Mouse (Mus musculus): ENCODE measurements around the gene Polr2f. TPM values are rescaled to one million over a fixed set of nuclear protein-coding genes. Genes with fewer than 3 reads are reported as not detected.

Gene Polr2f
- polyA plus RNA-seq, 1 experiment from 2014 or later: 353 TPM

- Histone ChIP-seq H3K9ac (no peak overlapping the region), H3K27ac (no peak overlapping the region), H3K27me3 (no peaks in the 10 kb centered on the region), H3K9me3 (replicated peaks) (no peaks in the 10 kb centered on the region), H3K4me1 (peaks cover 23% of the 10 kb centered on the region), H3K36me3 (ENCODE audit: poor library complexity, severe bottlenecking) (peaks cover 7% of the 10 kb centered on the region), H3K4me3 (no peak overlapping the region), H3K4me2 (no peak overlapping the region)
- 66% methylated on average over 10 of the region's 10 CpGs for whole genome bisulfite sequencing
- no peak for ATAC-seq
Observed at GRCm38 (mm10) chr15:79139640-79140039, 1.2 kb upstream of the Polr2f start.

- H3K4me1 ChIP-seq: peaks cover 23% of the 10 kb centered on the region
- 1% methylated on average over 7 of the region's 7 CpGs for WGBS
- no peak overlapping the region for H3K27ac ChIP-seq
- peak overlapping the region; percentile 76 for H3K4me3 ChIP-seq
- peak overlapping the region; percentile 80 for H3K9ac ChIP-seq
- peaks cover 26% of the 10 kb centered on the region for H3K36me3 ChIP-seq (ENCODE audit: poor library complexity, severe bottlenecking)
- peak; percentile 37; the same call in 1 of the 2 replicates for ATAC-seq
- no peaks in the 10 kb centered on the region for H3K27me3 ChIP-seq
- H3K4me2 ChIP-seq: peak overlapping the region; percentile 73
- H3K9me3 ChIP-seq (replicated peaks): no peaks in the 10 kb centered on the region
Observed at GRCm38 (mm10) chr15:79141566-79141917, 733 bp downstream of the Polr2f start.

- H3K4me2 ChIP-seq: no peak overlapping the region
- H3K4me1 ChIP-seq: peaks cover 23% of the 10 kb centered on the region
- no peak overlapping the region for H3K9ac ChIP-seq
- 87% methylated on average over 12 of the region's 12 CpGs for WGBS
- H3K27ac ChIP-seq: no peak overlapping the region
- H3K4me3 ChIP-seq: no peak overlapping the region
- H3K27me3 ChIP-seq: no peaks in the 10 kb centered on the region
- no peak for ATAC-seq
- H3K36me3 ChIP-seq (ENCODE audit: poor library complexity, severe bottlenecking): peaks cover 44% of the 10 kb centered on the region
- H3K9me3 ChIP-seq (replicated peaks): no peaks in the 10 kb centered on the region
Observed at GRCm38 (mm10) chr15:79143316-79143715, 2.5 kb downstream of the Polr2f start.

- Histone ChIP-seq H3K9me3 (replicated peaks) (no peaks in the 10 kb centered on the region), H3K27ac (no peak overlapping the region), H3K27me3 (no peaks in the 10 kb centered on the region), H3K4me1 (peaks cover 23% of the 10 kb centered on the region), H3K4me3 (no peak overlapping the region), H3K36me3 (ENCODE audit: poor library complexity, severe bottlenecking) (peaks cover 50% of the 10 kb centered on the region), H3K9ac (no peak overlapping the region), H3K4me2 (no peak overlapping the region)
- WGBS: 81% methylated on average over 8 of the region's 8 CpGs
- no peak for ATAC-seq
Observed at GRCm38 (mm10) chr15:79144021-79144420, 3.2 kb downstream of the Polr2f start.

GRCm38 (mm10) chr15:79145522-79145921 is 4.7 kb downstream of the Polr2f start:
- Histone ChIP-seq H3K9me3 (replicated peaks) (no peaks in the 10 kb centered on the region), H3K9ac (no peak overlapping the region), H3K4me2 (no peak overlapping the region), H3K27me3 (no peaks in the 10 kb centered on the region), H3K27ac (no peak overlapping the region), H3K4me3 (no peak overlapping the region), H3K36me3 (ENCODE audit: poor library complexity, severe bottlenecking) (peaks cover 62% of the 10 kb centered on the region), H3K4me1 (peaks cover 19% of the 10 kb centered on the region)
- no peak for ATAC-seq
- WGBS: 87% methylated on average over 7 of the region's 7 CpGs

GRCm38 (mm10) chr15:79148533-79148932 is 7.7 kb downstream of the Polr2f start:
- Histone ChIP-seq H3K4me3 (no peak overlapping the region), H3K27me3 (no peaks in the 10 kb centered on the region), H3K36me3 (ENCODE audit: poor library complexity, severe bottlenecking) (peaks cover 90% of the 10 kb centered on the region), H3K4me1 (peaks cover 26% of the 10 kb centered on the region), H3K9ac (no peak overlapping the region), H3K9me3 (replicated peaks) (no peaks in the 10 kb centered on the region), H3K27ac (no peak overlapping the region), H3K4me2 (no peak overlapping the region)
- ATAC-seq: peak; percentile 59
- WGBS: 47% methylated on average over 7 of the region's 7 CpGs

GRCm38 (mm10) chr15:79151881-79152280 is 11.1 kb downstream of the Polr2f start:
- Histone ChIP-seq H3K9me3 (replicated peaks) (no peaks in the 10 kb centered on the region), H3K4me2 (no peak overlapping the region), H3K9ac (peak overlapping the region; percentile 17; the same call in 1 of the 2 replicates), H3K4me1 (peaks cover 30% of the 10 kb centered on the region), H3K27ac (peak overlapping the region; percentile 75), H3K36me3 (ENCODE audit: poor library complexity, severe bottlenecking) (peaks cover 64% of the 10 kb centered on the region), H3K4me3 (no peak overlapping the region), H3K27me3 (no peaks in the 10 kb centered on the region; the same call in 1 of the 2 replicates)
- WGBS: 23% methylated on average over 8 of the region's 8 CpGs
- peak; percentile 36; the same call in 1 of the 2 replicates for ATAC-seq

GRCm38 (mm10) chr15:79152709-79153108 is 11.9 kb downstream of the Polr2f start:
- Histone ChIP-seq H3K36me3 (ENCODE audit: poor library complexity, severe bottlenecking) (peaks cover 56% of the 10 kb centered on the region), H3K4me2 (no peak overlapping the region), H3K27ac (peak overlapping the region; percentile 75), H3K27me3 (no peaks in the 10 kb centered on the region; the same call in 1 of the 2 replicates), H3K4me3 (no peak overlapping the region), H3K4me1 (peaks cover 30% of the 10 kb centered on the region), H3K9me3 (replicated peaks) (no peaks in the 10 kb centered on the region), H3K9ac (no peak overlapping the region)
- 32% methylated on average over 6 of the region's 6 CpGs for WGBS
- ATAC-seq: no peak

- WGBS: 36% methylated on average over 3 of the region's 3 CpGs
- Histone ChIP-seq H3K4me3 (no peak overlapping the region), H3K9ac (0 out of 2 replicates have a peak overlapping the region, but pooled peaks have one; percentile 3), H3K27ac (no peak overlapping the region), H3K9me3 (replicated peaks) (no peaks in the 10 kb centered on the region), H3K4me2 (no peak overlapping the region), H3K4me1 (peaks cover 30% of the 10 kb centered on the region), H3K36me3 (ENCODE audit: poor library complexity, severe bottlenecking) (peaks cover 32% of the 10 kb centered on the region), H3K27me3 (peaks cover 7% of the 10 kb centered on the region)
- no peak for ATAC-seq
Observed at GRCm38 (mm10) chr15:79155572-79155971, 14.8 kb downstream of the Polr2f start.

GRCm38 (mm10) chr15:79162301-79162700 is 21.5 kb downstream of the Polr2f start:
- Histone ChIP-seq H3K9me3 (replicated peaks) (no peaks in the 10 kb centered on the region), H3K27ac (no peak overlapping the region), H3K27me3 (peaks cover 63% of the 10 kb centered on the region), H3K4me2 (no peak overlapping the region), H3K9ac (no peak overlapping the region), H3K4me1 (peaks cover 26% of the 10 kb centered on the region; the same call in 1 of the 2 replicates), H3K4me3 (no peak overlapping the region), H3K36me3 (ENCODE audit: poor library complexity, severe bottlenecking) (no peaks in the 10 kb centered on the region)
- WGBS: 73% methylated on average over 7 of the region's 7 CpGs
- no peak for ATAC-seq

GRCm38 (mm10) chr15:79162822-79163221 is 22.0 kb downstream of the Polr2f start:
- peaks cover 63% of the 10 kb centered on the region for H3K27me3 ChIP-seq
- no peak for ATAC-seq
- H3K36me3 ChIP-seq (ENCODE audit: poor library complexity, severe bottlenecking): no peaks in the 10 kb centered on the region
- H3K4me2 ChIP-seq: no peak overlapping the region
- H3K9ac ChIP-seq: no peak overlapping the region
- WGBS: 50% methylated on average over 14 of the region's 14 CpGs
- H3K27ac ChIP-seq: no peak overlapping the region
- H3K4me3 ChIP-seq: no peak overlapping the region
- H3K4me1 ChIP-seq: peaks cover 26% of the 10 kb centered on the region; the same call in 1 of the 2 replicates
- H3K9me3 ChIP-seq (replicated peaks): no peaks in the 10 kb centered on the region

- Histone ChIP-seq H3K4me2 (no peak overlapping the region), H3K4me3 (no peak overlapping the region), H3K36me3 (ENCODE audit: poor library complexity, severe bottlenecking) (no peaks in the 10 kb centered on the region), H3K27ac (no peak overlapping the region), H3K9ac (no peak overlapping the region), H3K9me3 (replicated peaks) (no peaks in the 10 kb centered on the region), H3K27me3 (peaks cover 62% of the 10 kb centered on the region), H3K4me1 (peaks cover 26% of the 10 kb centered on the region; the same call in 1 of the 2 replicates)
- no peak for ATAC-seq
- WGBS: 8% methylated on average over 13 of the region's 15 CpGs
Observed at GRCm38 (mm10) chr15:79164251-79164650, 23.4 kb downstream of the Polr2f start.

- no peak within 1 kb of the TSS for H3K4me2 ChIP-seq
- 44% methylated on average over 5 of the region's 5 CpGs for WGBS
- no peak within 1 kb of the TSS; the same call in 1 of the 2 replicates for H3K9ac ChIP-seq
- peaks cover 26% of the 10 kb centered on the region; the same call in 1 of the 2 replicates for H3K4me1 ChIP-seq
- no peaks in the 10 kb centered on the region for H3K36me3 ChIP-seq (ENCODE audit: poor library complexity, severe bottlenecking)
- ATAC-seq: no peak
- peaks cover 63% of the 10 kb centered on the region for H3K27me3 ChIP-seq
- no peak within 1 kb of the TSS for H3K4me3 ChIP-seq
- H3K27ac ChIP-seq: no peak within 1 kb of the TSS; the same call in 1 of the 2 replicates
- no peaks in the 10 kb centered on the region for H3K9me3 ChIP-seq (replicated peaks)
Observed at GRCm38 (mm10) chr15:79165140-79165539, 24.3 kb downstream of the Polr2f start, which contains the start of gene Sox10. Gene Sox10, minus strand, starts transcription at chr15:79165240.
